Mouse (Mus musculus) fibroblast of lung, adult 2 months (primary cell): ENCODE results near the gene 9430015G10Rik.

Source experiments
- DNase-seq: peaks from one replicate; pipeline ENCODE4 v3.0.0-alpha.2; 2011; ENCODE audit warnings: low read depth

Gene 9430015G10Rik

GRCm38 (mm10) chr4:156109570-156110331, at the start of gene 9430015G10Rik:
Gene 9430015G10Rik, plus strand, starts transcription at chr4:156109982.
- peak; percentile 97 for DNase-seq

- DNase-seq: no peak
Measured at GRCm38 (mm10) chr4:156063861-156064509, 45.8 kb upstream of the 9430015G10Rik start.

- no peak for DNase-seq
Measured at GRCm38 (mm10) chr4:156064510-156064897, 45.3 kb upstream of the 9430015G10Rik start.

- no peak for DNase-seq
Measured at GRCm38 (mm10) chr4:156065156-156065894, 44.5 kb upstream of the 9430015G10Rik start.

- DNase-seq: no peak
Measured at GRCm38 (mm10) chr4:156067256-156067949, 42.4 kb upstream of the 9430015G10Rik start.

- no peak for DNase-seq
Measured at GRCm38 (mm10) chr4:156069701-156070100, 40.1 kb upstream of the 9430015G10Rik start.

- no peak for DNase-seq
Measured at GRCm38 (mm10) chr4:156070276-156070675, 39.5 kb upstream of the 9430015G10Rik start.

GRCm38 (mm10) chr4:156070716-156071115, 39.1 kb upstream of the 9430015G10Rik start:
- no peak for DNase-seq

GRCm38 (mm10) chr4:156076911-156077382, 32.8 kb upstream of the 9430015G10Rik start:
- no peak for DNase-seq

GRCm38 (mm10) chr4:156077499-156078301, 32.1 kb upstream of the 9430015G10Rik start:
- DNase-seq: no peak

- DNase-seq: no peak
Measured at GRCm38 (mm10) chr4:156082621-156083234, 27.1 kb upstream of the 9430015G10Rik start.

- DNase-seq: no peak
Measured at GRCm38 (mm10) chr4:156083348-156083747, 26.4 kb upstream of the 9430015G10Rik start.

GRCm38 (mm10) chr4:156084096-156084879, 25.5 kb upstream of the 9430015G10Rik start:
- no peak for DNase-seq

GRCm38 (mm10) chr4:156085256-156085655, 24.5 kb upstream of the 9430015G10Rik start:
- no peak for DNase-seq

- no peak for DNase-seq
Measured at GRCm38 (mm10) chr4:156087398-156088087, 22.2 kb upstream of the 9430015G10Rik start.

GRCm38 (mm10) chr4:156091236-156091635, 18.5 kb upstream of the 9430015G10Rik start:
- DNase-seq: no peak

- DNase-seq: no peak
Measured at GRCm38 (mm10) chr4:156092765-156093164, 17.0 kb upstream of the 9430015G10Rik start.

- no peak for DNase-seq
Measured at GRCm38 (mm10) chr4:156093758-156094157, 16.0 kb upstream of the 9430015G10Rik start.

- DNase-seq: no peak
Measured at GRCm38 (mm10) chr4:156096191-156096590, 13.6 kb upstream of the 9430015G10Rik start.
